Mouse (Mus musculus): ENCODE results near the gene Cort. TPM values are rescaled to one million over a fixed set of nuclear protein-coding genes. Genes with fewer than 3 reads are reported as not detected.

Gene Cort
- polyA plus RNA-seq (2014; fragmentation: Illumina TruSeq; extraction: RNeasy Lipid Tissue Mini Kit (QIAGEN cat#74804); ENCODE audit: low read depth, low replicate concordance), result not detected

DNA sequence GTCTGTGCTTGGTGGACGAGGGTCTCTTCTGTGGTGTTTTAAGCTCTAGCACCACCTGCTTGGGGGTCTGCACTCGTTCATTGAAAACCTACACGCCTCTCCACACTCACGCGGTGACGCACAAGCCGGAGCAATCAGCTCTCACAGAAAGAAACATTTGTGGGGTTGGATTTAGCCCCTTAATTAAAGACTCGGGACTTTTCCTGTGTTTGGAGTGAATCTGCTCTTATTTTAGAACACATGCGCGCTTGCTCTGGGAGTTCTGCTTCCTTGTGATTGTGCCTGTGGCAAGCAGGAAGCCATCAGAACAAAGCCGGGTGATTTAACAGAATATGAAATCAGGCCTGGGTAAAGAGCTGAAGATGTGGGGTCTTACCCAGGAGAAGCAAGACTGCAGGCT is at the start of gene Cort:
Gene Cort, minus strand, starts transcription at position 101 of the 400 bp plus-strand sequence.

DNA sequence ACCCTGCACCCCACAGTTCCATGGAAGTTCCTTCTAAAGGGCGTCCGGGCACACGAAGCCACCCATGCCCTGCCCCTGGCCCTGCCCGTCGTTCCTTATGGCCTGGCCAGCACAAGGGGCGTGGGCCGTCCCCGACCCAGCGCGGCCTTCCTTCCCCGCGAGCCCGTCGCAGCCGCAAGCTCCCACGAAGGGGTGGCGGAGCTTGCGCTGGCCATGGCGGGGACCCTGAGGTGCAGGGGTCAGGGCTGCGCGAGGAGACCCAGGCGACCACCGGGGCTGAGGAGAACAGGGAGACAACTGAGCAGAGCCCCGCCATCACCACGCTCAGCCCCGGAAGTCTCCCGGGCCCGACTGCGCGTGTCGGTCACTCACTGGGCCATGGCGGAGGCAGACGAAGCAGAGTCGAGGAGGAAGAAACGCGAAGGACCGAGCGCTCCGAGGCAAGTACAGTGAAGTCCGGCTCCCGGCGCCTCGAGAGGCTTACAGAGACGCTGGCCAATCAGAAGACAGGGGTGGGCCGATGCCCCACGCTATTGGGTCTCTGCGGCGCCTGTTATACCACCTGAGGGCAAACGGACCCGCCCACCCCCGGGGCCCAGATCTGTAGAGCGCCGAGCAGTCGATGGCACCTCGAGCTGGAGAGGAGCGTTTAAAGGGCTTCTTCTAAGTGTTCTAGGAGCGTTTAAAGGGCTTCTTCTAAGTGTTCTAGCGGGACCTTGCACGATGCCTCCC is 39.8 kb upstream of the Cort start, which contains the start of gene Pgd:
Gene Pgd, minus strand, starts transcription at position 557 of the 732 bp plus-strand sequence.

DNA sequence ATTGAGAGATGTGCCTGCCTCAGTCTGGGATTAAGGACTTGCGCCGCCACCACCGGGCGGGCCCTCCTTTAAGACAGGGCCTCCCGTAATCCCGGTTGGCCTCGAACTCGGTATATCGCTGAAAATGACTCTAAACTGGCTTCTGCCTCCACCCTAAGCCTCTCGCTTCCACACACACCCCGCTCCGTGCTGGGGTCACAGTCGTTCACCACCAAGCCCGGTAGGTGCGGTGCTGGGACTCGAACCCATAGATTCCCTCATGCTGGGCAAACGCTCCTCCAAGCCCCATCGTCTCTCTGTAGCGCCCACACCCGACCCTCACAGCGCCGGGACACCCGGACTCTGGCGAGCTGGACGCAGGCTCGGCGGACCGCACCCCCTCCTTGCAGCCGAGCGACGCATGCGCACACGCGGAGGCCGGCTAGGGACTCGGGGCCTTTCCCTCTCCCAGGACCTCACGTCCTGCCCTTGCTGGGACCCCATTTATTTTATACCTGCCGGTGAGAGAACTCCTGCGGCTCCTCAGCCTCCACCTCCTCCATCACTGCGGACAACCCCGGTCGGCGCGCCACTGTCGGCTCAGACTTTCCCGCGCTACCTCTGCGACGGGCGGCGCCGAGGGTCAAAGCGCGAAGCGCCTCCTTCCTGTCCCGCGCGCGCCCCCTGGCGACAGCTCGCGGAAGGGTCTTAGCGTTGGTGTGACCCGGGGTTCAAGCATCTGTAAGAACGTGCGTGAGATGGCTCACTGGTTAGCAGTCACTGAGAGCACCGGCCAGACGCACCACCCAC is 10.6 kb upstream of the Cort start, which contains the start of gene Cenps:
Gene Cenps, minus strand, starts transcription at position 648 of the 789 bp plus-strand sequence.

DNA sequence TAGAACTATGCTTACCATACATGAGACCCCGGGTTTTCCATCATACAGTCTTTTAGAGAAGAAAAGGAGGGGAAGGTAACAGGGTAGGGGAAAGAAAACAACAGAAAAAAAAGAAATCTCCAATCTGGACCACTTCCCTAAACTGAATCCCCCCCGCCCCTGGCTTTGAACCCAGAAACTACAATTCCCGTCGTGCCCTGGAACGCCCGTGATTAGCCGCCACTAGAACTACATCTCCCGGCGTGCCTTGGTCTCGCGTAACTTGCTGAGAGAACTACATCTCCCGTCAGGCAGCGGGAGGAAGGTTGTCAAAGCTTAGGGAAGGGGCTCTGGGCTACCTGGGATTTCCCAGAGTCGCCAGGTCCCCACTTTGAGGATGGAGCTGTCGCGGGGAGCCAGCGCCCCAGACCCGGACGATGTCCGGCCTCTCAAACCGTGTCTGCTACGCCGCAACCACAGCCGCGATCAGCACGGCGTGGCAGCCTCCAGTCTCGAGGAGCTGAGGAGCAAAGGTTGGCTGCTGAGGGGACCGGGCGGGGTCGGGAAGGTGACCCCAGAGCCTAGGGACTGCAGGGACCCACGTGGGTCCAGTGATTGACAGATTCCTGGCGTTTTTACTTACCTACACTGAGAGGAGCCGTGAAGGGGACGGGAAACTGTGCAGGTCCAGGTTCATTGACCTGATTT is 22.5 kb downstream of the Cort start, which contains the start of gene Dffa:
Gene Dffa, plus strand, starts transcription at position 272 of the 687 bp plus-strand sequence.

DNA sequence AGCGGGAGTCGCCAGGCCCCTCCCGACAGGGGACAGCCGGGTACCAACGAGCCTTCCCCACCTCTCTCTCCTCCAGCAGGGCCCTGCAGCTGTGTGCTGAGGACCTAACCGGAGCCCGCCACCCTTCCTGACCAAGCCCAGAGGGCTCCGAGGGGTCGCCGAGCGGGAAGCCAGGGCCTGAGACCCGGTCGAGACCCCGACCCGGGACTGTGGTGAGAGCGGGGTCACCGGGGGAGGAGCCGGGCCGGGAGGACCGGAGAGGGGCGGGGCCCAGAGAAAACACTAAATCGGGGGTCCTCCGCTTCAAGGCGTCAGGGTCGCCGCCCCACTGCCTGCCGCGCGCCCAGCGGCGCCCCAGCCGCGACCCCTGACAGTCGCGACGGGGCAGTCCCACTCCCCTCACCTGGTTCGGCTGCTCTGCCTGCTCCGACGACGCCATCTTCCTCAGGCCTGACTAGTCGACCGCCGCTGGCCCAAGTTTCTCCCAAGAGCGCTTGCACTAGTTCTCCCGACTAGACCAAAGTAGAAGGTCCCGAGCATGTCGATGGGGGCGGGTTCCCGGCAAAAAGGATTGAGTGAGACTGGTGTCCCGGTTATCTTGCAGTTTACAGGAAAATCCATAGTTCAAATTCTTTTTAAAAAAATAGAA is 27.1 kb downstream of the Cort start, which contains the start of gene Pex14:
Gene Pex14, minus strand, starts transcription at position 508 of the 649 bp plus-strand sequence.

Other genes with a start within 250 kb of the Cort start
- 1.1 TPM for gene Pex14, start 26.9 kb downstream of the Cort start, polyA plus RNA-seq (2014; fragmentation: Illumina TruSeq; extraction: RNeasy Lipid Tissue Mini Kit (QIAGEN cat#74804); ENCODE audit: low read depth, low replicate concordance)
- 8.0 TPM for gene Dffa, start 22.6 kb downstream of the Cort start, polyA plus RNA-seq (2014; fragmentation: Illumina TruSeq; extraction: RNeasy Lipid Tissue Mini Kit (QIAGEN cat#74804); ENCODE audit: low read depth, low replicate concordance)
- 3.1 TPM for gene Cenps, start 10.9 kb upstream of the Cort start, polyA plus RNA-seq (2014; fragmentation: Illumina TruSeq; extraction: RNeasy Lipid Tissue Mini Kit (QIAGEN cat#74804); ENCODE audit: low read depth, low replicate concordance)
- gene Pgd, start 40.0 kb upstream of the Cort start, polyA plus RNA-seq (2014; fragmentation: Illumina TruSeq; extraction: RNeasy Lipid Tissue Mini Kit (QIAGEN cat#74804); ENCODE audit: low read depth, low replicate concordance), result 38.9 TPM
- 67.2 TPM for gene Kif1b, start 180.9 kb upstream of the Cort start, polyA plus RNA-seq (2014; fragmentation: Illumina TruSeq; extraction: RNeasy Lipid Tissue Mini Kit (QIAGEN cat#74804); ENCODE audit: low read depth, low replicate concordance)

Measured in sigmoid colon, adult 10 weeks (tissue).